Mouse (Mus musculus) embryonic facial prominence, embryonic 13.5 days (tissue): ENCODE measurements around the gene Itga6. TPM values are rescaled to one million over a fixed set of nuclear protein-coding genes. Genes with fewer than 3 reads are reported as not detected.

Experiments
- ATAC-seq: fragments of 200-750 bp; cut with Nextera tagmentation; 2 replicates; pipeline ENCODE4 v1.8.0; 2017; ENCODE audit warnings: low read depth; ENCODE audit not compliant: insufficient number of reproducible peaks, insufficient read depth, low FRiP score, low TSS enrichment
- H3K27ac ChIP-seq: fragments of 300-500 bp; sonication (generic); 2 replicates; pipeline ENCODE4 v1.5.1; 2015; ENCODE audit warnings: moderate library complexity, mild to moderate bottlenecking, inconsistent platforms
- H3K27me3 ChIP-seq: fragments of 300-500 bp; sonication (generic); 2 replicates; pipeline ENCODE4 v1.6.1; 2015; ENCODE audit warnings: mild to moderate bottlenecking, inconsistent platforms
- H3K36me3 ChIP-seq: fragments of 300-500 bp; sonication (generic); 2 replicates; pipeline ENCODE4 v1.6.1; 2015; ENCODE audit warnings: mild to moderate bottlenecking, inconsistent platforms
- H3K4me1 ChIP-seq: fragments of 300-500 bp; sonication (generic); 2 replicates; pipeline ENCODE4 v1.6.1; 2015; ENCODE audit warnings: inconsistent platforms
- H3K4me2 ChIP-seq: fragments of 300-500 bp; sonication (generic); 2 replicates; pipeline ENCODE4 v1.6.1; 2015; ENCODE audit warnings: moderate library complexity, mild to moderate bottlenecking, inconsistent platforms
- H3K4me3 ChIP-seq: fragments of 300-500 bp; sonication (generic); 2 replicates; pipeline ENCODE4 v1.5.1; 2015; ENCODE audit warnings: mild to moderate bottlenecking, inconsistent platforms
- H3K9ac ChIP-seq: fragments of 300-500 bp; sonication (generic); 2 replicates; pipeline ENCODE4 v1.6.1; 2015; ENCODE audit warnings: mild to moderate bottlenecking, inconsistent platforms
- H3K9me3 ChIP-seq: fragments of 300-500 bp; sonication (generic); 2 replicates; pipeline ENCODE4 v1.6.1; 2016; ENCODE audit warnings: inconsistent platforms
- WGBS: fragments of 180-500 bp; shearing (Covaris S2); methylation state at CpG from one replicate; pipeline ENCODE4 v1.1.7; 2015; ENCODE audit warnings: mixed read lengths; 5-methylcytosine and 5-hydroxymethylcytosine counted together
- polyA plus RNA-seq: library from polyadenylated mRNA; unstranded; fragments of >200 nt; fragmentation: Nextera tagmentation; extraction: Ambion mirVana; gene quantifications from 2 replicates; pipeline ENCODE4 v1.2.1, GENCODE M21; 2015

Gene Itga6
- polyA plus RNA-seq, 1 experiment from 2014 or later = 37.7 TPM

GRCm38 (mm10) chr2:71767019-71767610 lies 21.7 kb downstream of the Itga6 start:
- ATAC-seq = no peak

GRCm38 (mm10) chr2:71771762-71772161 lies 26.3 kb downstream of the Itga6 start:
- Histone ChIP-seq H3K36me3 (no peaks in the 10 kb centered on the region), H3K4me2 (no peak overlapping the region), H3K4me1 (peaks cover 14% of the 10 kb centered on the region; the same call in 1 of the 2 replicates), H3K27me3 (no peaks in the 10 kb centered on the region), H3K4me3 (no peak overlapping the region), H3K9me3 (no peaks in the 10 kb centered on the region), H3K27ac (no peak overlapping the region), H3K9ac (no peak overlapping the region)
- ATAC-seq = no peak
- WGBS = 86% methylated on average over 4 of the region's 4 CpGs

More at GRCm38 (mm10) chr2:71767019-71767610, 21.7 kb downstream of the Itga6 start:
- H3K4me1 ChIP-seq = peaks cover 8% of the 10 kb centered on the region; the same call in 1 of the 2 replicates
- H3K27ac ChIP-seq = no peak overlapping the region
- no peaks in the 10 kb centered on the region for H3K27me3 ChIP-seq
- WGBS = 82% methylated on average over 6 of the region's 6 CpGs
- H3K4me3 ChIP-seq = no peak overlapping the region
- no peaks in the 10 kb centered on the region for H3K9me3 ChIP-seq
- H3K9ac ChIP-seq = no peak overlapping the region
- H3K4me2 ChIP-seq = no peak overlapping the region
- H3K36me3 ChIP-seq = no peaks in the 10 kb centered on the region

GRCm38 (mm10) chr2:71773714-71774113 lies 28.3 kb downstream of the Itga6 start:
- no peaks in the 10 kb centered on the region for H3K36me3 ChIP-seq
- 87% methylated on average over 5 of the region's 5 CpGs for WGBS
- H3K9ac ChIP-seq = no peak overlapping the region
- H3K4me3 ChIP-seq = no peak overlapping the region
- H3K27me3 ChIP-seq = no peaks in the 10 kb centered on the region
- no peak overlapping the region for H3K27ac ChIP-seq
- ATAC-seq = no peak
- no peak overlapping the region for H3K4me2 ChIP-seq
- no peaks in the 10 kb centered on the region for H3K9me3 ChIP-seq
- peaks cover 14% of the 10 kb centered on the region; the same call in 1 of the 2 replicates for H3K4me1 ChIP-seq

- H3K9me3 ChIP-seq = no peaks in the 10 kb centered on the region
- peaks cover 14% of the 10 kb centered on the region; the same call in 1 of the 2 replicates for H3K4me1 ChIP-seq
- no peaks in the 10 kb centered on the region for H3K36me3 ChIP-seq
- H3K27me3 ChIP-seq = no peaks in the 10 kb centered on the region
- H3K4me3 ChIP-seq = no peak overlapping the region
- ATAC-seq = no peak
- H3K27ac ChIP-seq = no peak overlapping the region
- 65% methylated on average over 10 of the region's 10 CpGs for WGBS
- H3K9ac ChIP-seq = no peak overlapping the region
- no peak overlapping the region for H3K4me2 ChIP-seq
Measured at GRCm38 (mm10) chr2:71774246-71774951, 29.0 kb downstream of the Itga6 start.

- Histone ChIP-seq H3K4me3 (no peak overlapping the region), H3K4me1 (peaks cover 13% of the 10 kb centered on the region; the same call in 1 of the 2 replicates), H3K36me3 (no peaks in the 10 kb centered on the region)
Measured at GRCm38 (mm10) chr2:71775201-71775611, 29.8 kb downstream of the Itga6 start.

GRCm38 (mm10) chr2:71779266-71779888 lies 34.0 kb downstream of the Itga6 start:
- H3K9me3 ChIP-seq = no peaks in the 10 kb centered on the region
- no peaks in the 10 kb centered on the region for H3K36me3 ChIP-seq
- no peaks in the 10 kb centered on the region for H3K27me3 ChIP-seq
- 58% methylated on average over 5 of the region's 5 CpGs for WGBS
- no peak overlapping the region for H3K4me2 ChIP-seq
- ATAC-seq = no peak
- peak overlapping the region; percentile 44; the same call in 1 of the 2 replicates for H3K27ac ChIP-seq
- H3K4me3 ChIP-seq = no peak overlapping the region
- H3K4me1 ChIP-seq = peaks cover 9% of the 10 kb centered on the region; the same call in 1 of the 2 replicates
- no peak overlapping the region for H3K9ac ChIP-seq

More at GRCm38 (mm10) chr2:71775201-71775611, 29.8 kb downstream of the Itga6 start:
- no peaks in the 10 kb centered on the region for H3K27me3 ChIP-seq
- ATAC-seq = no peak
- WGBS = 59% methylated on average over 9 of the region's 9 CpGs
- no peak overlapping the region for H3K27ac ChIP-seq
- no peak overlapping the region for H3K4me2 ChIP-seq
- H3K9ac ChIP-seq = no peak overlapping the region
- H3K9me3 ChIP-seq = no peaks in the 10 kb centered on the region

GRCm38 (mm10) chr2:71780016-71780415 lies 34.6 kb downstream of the Itga6 start:
- H3K4me2 ChIP-seq = no peak overlapping the region
- no peak for ATAC-seq
- peaks cover 4% of the 10 kb centered on the region; the same call in 1 of the 2 replicates for H3K4me1 ChIP-seq
- H3K36me3 ChIP-seq = no peaks in the 10 kb centered on the region
- H3K9ac ChIP-seq = no peak overlapping the region
- no peak overlapping the region for H3K4me3 ChIP-seq
- H3K27ac ChIP-seq = no peak overlapping the region
- H3K9me3 ChIP-seq = no peaks in the 10 kb centered on the region
- 52% methylated on average over 6 of the region's 6 CpGs for WGBS
- H3K27me3 ChIP-seq = no peaks in the 10 kb centered on the region

- peaks cover 10% of the 10 kb centered on the region for H3K4me1 ChIP-seq
- 68% methylated on average over 3 of the region's 3 CpGs for WGBS
- H3K4me3 ChIP-seq = no peak overlapping the region
- no peak overlapping the region for H3K9ac ChIP-seq
- peaks cover 25% of the 10 kb centered on the region for H3K27me3 ChIP-seq
- no peak for ATAC-seq
- no peak overlapping the region for H3K27ac ChIP-seq
- H3K9me3 ChIP-seq = no peaks in the 10 kb centered on the region
- H3K4me2 ChIP-seq = no peak overlapping the region
- no peaks in the 10 kb centered on the region for H3K36me3 ChIP-seq
Measured at GRCm38 (mm10) chr2:71785260-71785659, 39.8 kb downstream of the Itga6 start.

- 45% methylated on average over 5 of the region's 5 CpGs for WGBS
- H3K4me1 ChIP-seq = peaks cover 17% of the 10 kb centered on the region
- no peak overlapping the region for H3K9ac ChIP-seq
- H3K9me3 ChIP-seq = no peaks in the 10 kb centered on the region
- no peak for ATAC-seq
- H3K4me3 ChIP-seq = no peak overlapping the region
- H3K4me2 ChIP-seq = peak overlapping the region; percentile 97
- no peaks in the 10 kb centered on the region for H3K36me3 ChIP-seq
- H3K27me3 ChIP-seq = peaks cover 25% of the 10 kb centered on the region
- no peak overlapping the region for H3K27ac ChIP-seq
Measured at GRCm38 (mm10) chr2:71786060-71786459, 40.6 kb downstream of the Itga6 start.

GRCm38 (mm10) chr2:71786591-71787155 lies 41.3 kb downstream of the Itga6 start:
- Histone ChIP-seq H3K4me1 (peaks cover 17% of the 10 kb centered on the region), H3K27ac (peak overlapping the region; percentile 57), H3K36me3 (no peaks in the 10 kb centered on the region), H3K4me2 (peak overlapping the region; percentile 97), H3K9me3 (no peaks in the 10 kb centered on the region), H3K9ac (peak overlapping the region; percentile 80), H3K4me3 (peak overlapping the region; percentile 78), H3K27me3 (peaks cover 25% of the 10 kb centered on the region)
- peak; percentile 81 for ATAC-seq
- WGBS = under 1% methylated on average over 57 of the region's 61 CpGs

- H3K27me3 ChIP-seq = peaks cover 25% of the 10 kb centered on the region
- H3K27ac ChIP-seq = peak overlapping the region; percentile 57
- H3K4me1 ChIP-seq = peaks cover 17% of the 10 kb centered on the region
- no peaks in the 10 kb centered on the region for H3K9me3 ChIP-seq
- 0% methylated on average over 40 of the region's 40 CpGs for whole genome bisulfite sequencing
- peak overlapping the region; percentile 78 for H3K4me3 ChIP-seq
- peak; percentile 56; the same call in 1 of the 2 replicates for ATAC-seq
- peak overlapping the region; percentile 80 for H3K9ac ChIP-seq
- H3K36me3 ChIP-seq = no peaks in the 10 kb centered on the region
- peak overlapping the region; percentile 97 for H3K4me2 ChIP-seq
Measured at GRCm38 (mm10) chr2:71787156-71787590, 41.8 kb downstream of the Itga6 start.
